Mouse (Mus musculus): ENCODE results near the gene Nts.

Nts gene

GRCm38 (mm10) chr10:102490386-102490785, at the start of gene Nts:
TSS of gene Nts (minus strand) at chr10:102490486.
- in situ Hi-C loops (cut with MboI, MseI): loop anchor here (25.0 kb wide), 1 partner anchor 347 kb away; no protein-coding TSS in a partner anchor

GRCm38 (mm10) chr10:102527901-102528300, 37.6 kb upstream of the Nts start:
- in situ Hi-C loops (cut with MboI, MseI): no loop called here

GRCm38 (mm10) chr10:102514159-102514558, 23.9 kb upstream of the Nts start:
- in situ Hi-C loops (cut with MboI, MseI): no loop called here

GRCm38 (mm10) chr10:102511807-102512461, 21.6 kb upstream of the Nts start, which contains the start of gene Rassf9:
TSS of gene Rassf9 (plus strand) at chr10:102512222.
- in situ Hi-C loops (cut with MboI, MseI): no loop called here

- in situ Hi-C loops (cut with MboI, MseI): no loop called here
Observed at GRCm38 (mm10) chr10:102511461-102511806, 21.1 kb upstream of the Nts start.

DNA sequence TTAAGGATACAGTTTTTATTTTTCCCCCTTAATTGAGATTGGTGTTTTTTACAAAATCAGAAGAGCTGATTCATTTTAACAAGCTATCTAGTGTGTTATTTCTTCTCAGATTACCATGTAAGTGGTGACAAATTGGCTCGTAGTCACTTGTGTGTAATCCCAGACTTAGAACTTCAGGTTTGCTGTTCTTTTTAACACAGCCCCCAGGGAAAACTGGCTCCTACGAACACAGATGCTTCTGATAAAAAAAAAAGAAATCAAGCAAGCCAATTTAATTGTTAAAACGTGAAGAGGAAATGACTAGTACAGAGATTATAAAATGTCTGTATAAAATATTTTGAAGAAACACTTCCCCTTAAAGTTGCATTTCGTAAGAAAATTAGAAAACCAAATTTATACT, 17.1 kb upstream of the Nts start:
- in situ Hi-C loops (cut with MboI, MseI): no loop called here

GRCm38 (mm10) chr10:102498754-102499153, 8.5 kb upstream of the Nts start:
- in situ Hi-C loops (cut with MboI, MseI): loop anchor here (25.0 kb wide), 1 partner anchor 339 kb away; no protein-coding TSS in a partner anchor

- in situ Hi-C loops (cut with MboI, MseI): loop anchor here (25.0 kb wide), 1 partner anchor 346 kb away; no protein-coding TSS in a partner anchor
Observed at GRCm38 (mm10) chr10:102491792-102492191, 1.5 kb upstream of the Nts start.

GRCm38 (mm10) chr10:102469412-102469811, 20.9 kb downstream of the Nts start:
- in situ Hi-C loops (cut with MboI, MseI): no loop called here

GRCm38 (mm10) chr10:102451756-102452155, 38.5 kb downstream of the Nts start:
- in situ Hi-C loops (cut with MboI, MseI): no loop called here

GRCm38 (mm10) chr10:102449449-102449848, 40.8 kb downstream of the Nts start:
- in situ Hi-C loops (cut with MboI, MseI): loop anchor here (25.0 kb wide), 1 partner anchor 1712 kb away; no protein-coding TSS in a partner anchor

GRCm38 (mm10) chr10:102444912-102445556, 45.3 kb downstream of the Nts start:
- in situ Hi-C loops (cut with MboI, MseI): loop anchor here (25.0 kb wide), 1 partner anchor 1708 kb away; no protein-coding TSS in a partner anchor

- in situ Hi-C loops (cut with MboI, MseI): loop anchor here (25.0 kb wide), 1 partner anchor 1698 kb away; no protein-coding TSS in a partner anchor
Observed at GRCm38 (mm10) chr10:102435467-102435866, 54.8 kb downstream of the Nts start.

DNA sequence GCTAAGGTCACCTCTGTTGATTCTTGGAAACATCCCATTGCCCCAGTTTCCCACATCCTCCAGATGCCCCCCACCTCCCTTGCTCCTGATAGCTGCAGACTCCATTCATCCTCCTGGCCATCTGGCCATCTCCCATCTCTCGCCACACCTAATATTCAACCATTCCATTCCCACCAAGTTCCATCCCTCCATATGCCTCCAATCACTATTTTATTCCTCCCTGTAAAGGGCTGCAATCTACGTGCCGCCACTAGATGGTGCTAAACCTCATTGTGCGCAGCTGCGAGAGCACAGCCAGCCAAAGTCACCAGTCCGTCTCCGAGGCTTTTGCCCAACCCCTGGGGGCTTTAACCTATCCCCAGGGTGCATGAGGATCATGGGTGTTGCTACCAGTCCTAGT, 55.2 kb downstream of the Nts start:
- in situ Hi-C loops (cut with MboI, MseI): loop anchor here (25.0 kb wide), 1 partner anchor 1698 kb away; no protein-coding TSS in a partner anchor

Data from T-helper 2 cell (primary cell).